Mouse (Mus musculus) layer of hippocampus, adult 2 months (tissue): ENCODE measurements around the gene Nolc1. TPM values are rescaled to one million over a fixed set of nuclear protein-coding genes. Genes with fewer than 3 reads are reported as not detected.

Source experiments
- DNase-seq, 2 experiments: peaks; one replicate each; pipeline ENCODE4 v3.0.0; 2022; ENCODE audit warnings: low spot score in 2 of 2
- H3K27ac ChIP-seq: fragments of 200-600 bp; 2 replicates; pipeline ENCODE4 v1.8.1; 2022
- H3K4me3 ChIP-seq: fragments of 200-600 bp; 2 replicates; pipeline ENCODE4 v1.8.1; 2022; ENCODE audit warnings: mild to moderate bottlenecking
- CTCF ChIP-seq: fragments of 200-600 bp; conservative IDR thresholded peaks from 2 replicates; pipeline ENCODE4 v1.8.1; 2022; ENCODE audit warnings: antibody characterized with exemption, mild to moderate bottlenecking, moderate library complexity
- long read RNA-seq, 2 experiments: library from polyadenylated mRNA; stranded (forward); transcript quantifications; one replicate each; pipeline ENCODE4 v2.0.0; 2021; ENCODE audit warnings: borderline mapping rate in 2 of 2
- total RNA-seq, 2 experiments: library from RNA; stranded (reverse); gene quantifications; 2 replicates each; pipeline ENCODE4 v1.2.3; 2021

Nolc1 gene
- 10 to 100 TPM; 48.7 to 51.8 TPM for total RNA-seq
- long read RNA-seq, experiment 1, transcript Nolc1-203 (13 exons, 3,523 nt): major isoform, 18 of 47 reads
- long read RNA-seq, experiment 1, partial matches to known transcripts: 9 of 47 reads
- long read RNA-seq, experiment 1, other reads (novel, unspliced or antisense): 17 of 47 reads
- long read RNA-seq, experiment 2, transcript Nolc1-203 (13 exons, 3,523 nt): major isoform, 23 of 73 reads
- long read RNA-seq, experiment 2, transcript Nolc1-208 (13 exons, 2,978 nt): minor isoform, 6 of 73 reads
- long read RNA-seq, experiment 2, transcript Nolc1-201 (13 exons, 3,634 nt): minor isoform, 5 of 73 reads
- long read RNA-seq, experiment 2, partial matches to known transcripts: 16 of 73 reads
- long read RNA-seq, experiment 2, other reads (novel, unspliced or antisense): 23 of 73 reads

- peak; percentile 99 to 100 for DNase-seq
- H3K27ac ChIP-seq: peak within 1 kb of the TSS; percentile 66
- TF ChIP-seq CTCF: no peak
Measured at GRCm38 (mm10) chr19:46075616-46076607, at the start of gene Nolc1. Gene Nolc1 (plus strand): TSS chr19:46075863.

DNA sequence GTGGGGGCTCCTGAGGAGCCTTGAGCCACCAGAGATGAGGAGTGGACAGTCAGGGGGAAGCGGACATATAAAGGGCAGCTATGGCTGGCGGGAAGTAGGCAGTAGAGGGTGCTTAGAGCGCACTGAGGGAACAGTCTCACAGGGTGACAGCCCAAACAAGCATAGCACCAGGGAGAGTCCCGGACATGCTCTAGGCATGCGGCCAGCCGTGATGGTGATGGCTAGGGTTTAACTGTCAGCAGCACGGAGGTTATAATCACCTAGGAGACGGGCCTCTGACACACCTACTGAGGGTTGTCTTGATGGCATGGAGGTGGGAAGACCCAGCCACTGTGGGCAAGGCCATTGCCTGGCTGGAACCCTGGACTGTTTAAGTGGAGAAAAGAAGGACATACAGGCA lies 49.1 kb upstream of the Nolc1 start:
- no peak overlapping the region for H3K27ac ChIP-seq
- no peak overlapping the region for H3K4me3 ChIP-seq
- no peak for DNase-seq
- no peak for TF ChIP-seq CTCF

More at GRCm38 (mm10) chr19:46075616-46076607, at the start of gene Nolc1:
- H3K4me3 ChIP-seq: peak within 1 kb of the TSS; percentile 86

- Histone ChIP-seq H3K27ac (no peak overlapping the region), H3K4me3 (no peak overlapping the region)
- peak; percentile 55 for TF ChIP-seq CTCF
- DNase-seq: no peak
Measured at GRCm38 (mm10) chr19:46028747-46029320, 46.8 kb upstream of the Nolc1 start.

GRCm38 (mm10) chr19:46029652-46030051 lies 46.0 kb upstream of the Nolc1 start:
- DNase-seq: no peak
- no peak overlapping the region for H3K4me3 ChIP-seq
- H3K27ac ChIP-seq: no peak overlapping the region
- TF ChIP-seq CTCF: no peak

DNA sequence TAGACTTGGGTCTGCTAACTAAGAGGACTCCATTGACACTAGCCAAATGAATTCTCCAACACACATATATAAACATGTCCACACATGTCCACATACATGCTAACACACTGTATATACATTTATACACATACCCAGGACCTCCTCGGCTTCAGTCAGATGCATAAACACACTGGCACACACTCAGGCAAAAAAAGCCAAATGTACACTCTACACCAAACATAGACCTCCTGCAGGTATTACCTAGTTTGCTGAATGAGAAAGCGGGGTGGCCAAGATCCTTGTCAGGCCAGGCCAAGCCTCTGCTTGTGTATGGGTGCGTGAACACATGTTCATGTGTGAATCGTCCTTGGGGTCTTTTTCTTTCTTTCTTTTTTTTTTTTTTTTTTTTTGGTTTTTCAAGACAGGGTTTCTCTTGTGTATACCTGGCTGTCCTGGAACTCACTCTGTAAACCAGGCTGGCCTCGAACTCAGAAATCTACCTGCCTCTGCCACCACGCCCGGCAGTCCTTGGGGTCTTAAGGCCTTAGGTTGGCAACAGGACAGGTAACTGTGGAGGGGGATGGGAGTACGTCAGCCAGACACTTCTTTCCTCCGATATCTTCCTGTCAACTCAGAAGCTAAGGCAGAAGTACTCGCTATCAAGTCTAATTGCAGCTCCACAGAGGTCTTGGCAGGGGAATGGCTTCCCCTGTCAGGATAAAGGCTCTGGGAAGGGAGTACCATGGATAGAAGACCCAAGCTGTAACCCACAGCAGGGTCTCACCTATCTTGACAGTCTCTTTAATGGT lies 45.3 kb upstream of the Nolc1 start:
- H3K27ac ChIP-seq: no peak overlapping the region
- DNase-seq: no peak
- no peak overlapping the region for H3K4me3 ChIP-seq
- TF ChIP-seq CTCF: no peak

- Histone ChIP-seq H3K4me3 (no peak overlapping the region), H3K27ac (no peak overlapping the region)
- TF ChIP-seq CTCF: no peak
Measured at GRCm38 (mm10) chr19:46031689-46032432, 43.8 kb upstream of the Nolc1 start.

DNA sequence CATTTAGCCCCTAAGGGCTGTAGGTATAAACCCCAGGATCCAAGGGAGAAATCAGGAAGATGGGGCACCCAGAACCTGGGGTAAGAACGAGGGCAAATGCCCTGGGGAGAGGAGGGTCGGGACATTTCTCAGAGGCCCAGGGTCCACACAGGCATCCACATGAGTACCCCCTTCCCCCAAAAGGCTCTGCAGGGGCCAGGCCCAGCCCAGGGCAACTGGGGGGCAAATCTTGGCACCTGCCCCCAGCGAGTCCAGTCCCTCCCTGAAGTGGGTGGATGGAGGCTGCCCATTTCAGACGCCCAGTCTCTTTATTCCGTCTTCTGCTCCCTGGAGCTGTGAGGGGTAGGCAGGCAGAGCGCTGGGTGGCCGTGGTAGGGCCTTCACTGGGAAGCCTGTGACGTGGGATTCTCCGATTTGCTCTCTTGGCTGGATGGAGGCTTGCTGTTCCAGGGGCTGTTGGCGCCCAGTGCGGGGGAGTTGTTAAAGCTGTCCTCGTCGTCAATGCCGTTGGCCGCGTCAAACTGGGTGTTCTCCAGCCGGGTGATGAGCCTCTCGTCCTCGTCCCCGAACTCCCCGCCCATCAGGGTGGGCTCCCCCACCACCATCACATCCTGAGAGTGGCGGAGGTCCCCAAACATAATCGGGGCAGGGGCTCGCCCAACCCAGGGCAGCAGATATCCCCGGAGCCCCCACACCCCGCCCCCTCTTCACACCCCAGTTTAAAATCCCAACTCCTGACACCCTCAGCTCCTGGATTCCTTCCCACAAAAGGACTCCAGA lies 42.7 kb upstream of the Nolc1 start:
- peak in 1 of 2 experiments; percentile 51 for DNase-seq
- H3K27ac ChIP-seq: peak overlapping the region; percentile 53; the same call in 1 of the 2 replicates
- no peak overlapping the region for H3K4me3 ChIP-seq
- TF ChIP-seq CTCF: no peak

More at GRCm38 (mm10) chr19:46031689-46032432, 43.8 kb upstream of the Nolc1 start:
- DNase-seq: no peak

GRCm38 (mm10) chr19:46033911-46034310 lies 41.8 kb upstream of the Nolc1 start:
- Histone ChIP-seq H3K4me3 (no peak overlapping the region), H3K27ac (no peak overlapping the region)
- DNase-seq: no peak
- TF ChIP-seq CTCF: no peak

DNA sequence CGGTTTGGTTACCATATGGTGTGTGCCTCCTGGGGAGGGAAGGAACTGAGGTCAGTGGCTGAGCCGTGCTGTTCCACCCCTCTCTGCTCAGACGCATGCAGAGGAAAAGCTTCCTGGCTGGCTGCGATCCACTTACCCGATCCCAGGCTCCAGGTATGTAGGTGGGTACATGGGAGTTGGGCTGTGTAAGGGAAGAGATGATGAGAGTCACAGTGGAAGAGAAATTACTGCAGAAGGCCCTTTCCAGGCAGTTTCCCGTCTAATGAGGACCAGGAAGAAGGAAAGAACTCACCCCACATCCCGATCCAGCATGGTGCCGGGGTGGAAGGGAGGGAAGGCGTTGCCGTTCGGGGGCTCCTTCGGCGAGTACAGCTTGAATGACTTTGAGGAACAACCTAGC lies 39.7 kb upstream of the Nolc1 start:
- H3K27ac ChIP-seq: no peak overlapping the region
- TF ChIP-seq CTCF: no peak
- no peak for DNase-seq
- no peak overlapping the region for H3K4me3 ChIP-seq

- H3K4me3 ChIP-seq: no peak overlapping the region
- DNase-seq: no peak
- peak; percentile 69 for TF ChIP-seq CTCF
- H3K27ac ChIP-seq: peak overlapping the region; percentile 96; the same call in 1 of the 2 replicates
Measured at GRCm38 (mm10) chr19:46036477-46037242, 39.0 kb upstream of the Nolc1 start.
